7 mouse cellular contexts compared by ENCODE assay signal in genomic region chr6:59425824-59426533, GRCm38 (mm10). TPM values are rescaled to one million over a fixed set of nuclear protein-coding genes. Genes with fewer than 3 reads are reported as not detected.
DNase-seq lines count a peak whose midpoint lies in the region; ATAC-seq and TF ChIP-seq lines count a peak whose summit lies in the region.

TSS of gene Gprin3 (minus strand) at chr6:59426294.

- TF ChIP-seq CTCF in bone marrow macrophage, adult 2 months (IDR thresholded peaks at IDR 0.05; ENCODE audit: low read depth, low read length): no peak
- TF ChIP-seq CTCF in embryonic fibroblast, embryonic 13.5 days (IDR thresholded peaks at IDR 0.05; ENCODE audit: borderline replicate concordance, insufficient read depth, low read length): no peak

- H3K4me1 ChIP-seq in bone marrow macrophage, adult 2 months (ENCODE audit: control insufficient read depth, insufficient read depth, low read length): no peaks in the 10 kb centered on the region
- no peaks in the 10 kb centered on the region for H3K4me1 ChIP-seq in embryonic fibroblast, embryonic 13.5 days (ENCODE audit: control insufficient read depth, insufficient read depth, low read length)
- peaks cover 12% of the 10 kb centered on the region for H3K4me1 ChIP-seq in limb, embryonic 13.5 days
- peaks cover 19% of the 10 kb centered on the region; the same call in 1 of the 2 replicates for H3K4me1 ChIP-seq in midbrain, embryonic 15.5 days

- H3K4me3 ChIP-seq in bone marrow macrophage, adult 2 months (ENCODE audit: insufficient read depth, low read length): peak within 1 kb of the TSS; percentile 10
- peak within 1 kb of the TSS; percentile 25; the same call in 1 of the 2 replicates for H3K4me3 ChIP-seq in embryonic fibroblast, embryonic 13.5 days (ENCODE audit: insufficient read depth, low read length)
- H3K4me3 ChIP-seq in limb, embryonic 13.5 days: peak within 1 kb of the TSS; percentile 56
- peak within 1 kb of the TSS; percentile 71 for H3K4me3 ChIP-seq in midbrain, embryonic 15.5 days

- H3K27ac ChIP-seq in bone marrow macrophage, adult 2 months (ENCODE audit: insufficient read depth, low read depth, low read length): no peak within 1 kb of the TSS
- no peak within 1 kb of the TSS for H3K27ac ChIP-seq in embryonic fibroblast, embryonic 13.5 days (ENCODE audit: insufficient read depth, low read length)
- peak within 1 kb of the TSS; percentile 65; the same call in 1 of the 2 replicates for H3K27ac ChIP-seq in limb, embryonic 13.5 days
- peak within 1 kb of the TSS; percentile 85 for H3K27ac ChIP-seq in midbrain, embryonic 15.5 days

- peak; percentile 38 to 44 for DNase-seq in heart, adult 9 months (ENCODE audit: low spot score in 2 of 2)
- DNase-seq in kidney, adult 8-10 months: peak; percentile 88 to 91
- DNase-seq in spleen, adult 12 weeks (ENCODE audit: low spot score): peak; percentile 15

- no peaks in the 10 kb centered on the region for H3K36me3 ChIP-seq in limb, embryonic 13.5 days
- H3K36me3 ChIP-seq in midbrain, embryonic 15.5 days (replicated peaks): no peaks in the 10 kb centered on the region

- no peak for TF ChIP-seq POLR2A in bone marrow macrophage, adult 2 months (IDR thresholded peaks at IDR 0.05; ENCODE audit: borderline replicate concordance, low read depth, low read length)
- peak; percentile 47; the same call in 1 of the 2 replicates for TF ChIP-seq POLR2A in embryonic fibroblast, embryonic 13.5 days (IDR thresholded peaks at IDR 0.05; ENCODE audit: low read depth, low read length)

- peak within 1 kb of the TSS; percentile 71 for H3K9ac ChIP-seq in limb, embryonic 13.5 days
- peak within 1 kb of the TSS; percentile 74 for H3K9ac ChIP-seq in midbrain, embryonic 15.5 days

- WGBS in limb, embryonic 13.5 days: 6% methylated on average over 34 of the region's 34 CpGs
- WGBS in midbrain, embryonic 15.5 days: 7% methylated on average over 34 of the region's 34 CpGs

- no peaks in the 10 kb centered on the region for H3K27me3 ChIP-seq in limb, embryonic 13.5 days
- H3K27me3 ChIP-seq in midbrain, embryonic 15.5 days (replicated peaks): no peaks in the 10 kb centered on the region

- ATAC-seq in limb, embryonic 13.5 days (ENCODE audit: low FRiP score, low read depth): peak; percentile 95
- ATAC-seq in midbrain, embryonic 15.5 days (replicated peaks): peak; percentile 97

- no peaks in the 10 kb centered on the region for H3K9me3 ChIP-seq in limb, embryonic 13.5 days
- H3K9me3 ChIP-seq in midbrain, embryonic 15.5 days: no peaks in the 10 kb centered on the region

- H3K4me2 ChIP-seq in limb, embryonic 13.5 days (replicated peaks): peak within 1 kb of the TSS; percentile 81
- H3K4me2 ChIP-seq in midbrain, embryonic 15.5 days: peak within 1 kb of the TSS; percentile 84

RNA-seq across cellular contexts. Expression of gene Gprin3, which starts in this region (rescaled TPM):
- polyA plus RNA-seq in bone marrow macrophage, adult 2 months (2012; ENCODE audit: insufficient read depth, insufficient read length, missing spikeins): not detected in 2 replicates
- polyA plus RNA-seq in embryonic fibroblast, embryonic 13.5 days (2011; ENCODE audit: insufficient read length, low read depth, missing spikeins): 0.97 and 1.2 TPM in 2 replicates
- polyA plus RNA-seq in limb, embryonic 13.5 days (2015; fragmentation: Nextera tagmentation; extraction: Ambion mirVana): 1.0 and 1.3 TPM in 2 replicates
- polyA plus RNA-seq in midbrain, embryonic 15.5 days (2015; fragmentation: Nextera tagmentation; extraction: Ambion mirVana): 9.0 and 9.3 TPM in 2 replicates

Comparison
In these comparisons a context has a peak if more than half of its experiments do, and no peak if none do; other contexts are left out.
1. H3K27ac ChIP-seq: peak in limb, embryonic 13.5 days (single experiment) and midbrain, embryonic 15.5 days (single experiment); none in bone marrow macrophage, adult 2 months (single experiment) and embryonic fibroblast, embryonic 13.5 days (single experiment).
2. H3K4me3 ChIP-seq: peak in every context shown above with its lines; median percentile 71 in midbrain, embryonic 15.5 days; 56 in limb, embryonic 13.5 days; 25 in embryonic fibroblast, embryonic 13.5 days; 10 in bone marrow macrophage, adult 2 months.
3. DNase-seq: peak in every context shown above with its lines; median percentile 90 in kidney, adult 8-10 months; 41 in heart, adult 9 months; 15 in spleen, adult 12 weeks.